8 mouse cellular contexts compared by ENCODE assay signal in genomic region chr11:32453353-32453915, GRCm38 (mm10). TPM values are rescaled to one million over a fixed set of nuclear protein-coding genes. Genes with fewer than 3 reads are reported as not detected.
DNase-seq lines count a peak whose midpoint lies in the region; ATAC-seq lines count a peak whose summit lies in the region.

No protein-coding gene starts in this region.

- peak overlapping the region; percentile 90 for H3K4me2 ChIP-seq in embryonic facial prominence, embryonic 14.5 days (ENCODE audit: low read depth, low read length)
- H3K4me2 ChIP-seq in midbrain, embryonic 15.5 days, result no peak overlapping the region

- WGBS in embryonic facial prominence, embryonic 14.5 days, result 35% methylated on average over 8 of the region's 8 CpGs
- 32% methylated on average over 8 of the region's 8 CpGs for WGBS in midbrain, embryonic 15.5 days

- no peak for ATAC-seq in embryonic facial prominence, embryonic 14.5 days (ENCODE audit: low read depth)
- ATAC-seq in midbrain, embryonic 15.5 days (replicated peaks), result no peak
- no peak for ATAC-seq in megakaryocyte-erythroid progenitor cell, adult 5-6 weeks (replicated peaks; ENCODE audit: low FRiP score, low TSS enrichment, poor library complexity, severe bottlenecking)

- peak; percentile 37 for DNase-seq in cerebellum, adult 18-20 months
- DNase-seq in cerebellum, adult 9-10 months, result no peak
- DNase-seq in kidney, postnatal 14 days, result peak; percentile 7
- DNase-seq in kidney, postnatal 10 days, result no peak
- DNase-seq in embryonic facial prominence, embryonic 14.5 days (ENCODE audit: low spot score), result peak; percentile 43
- no peak for DNase-seq in retina, postnatal 1 day

- H3K9me3 ChIP-seq in embryonic facial prominence, embryonic 14.5 days (ENCODE audit: control insufficient read depth, low read length), result no peaks in the 10 kb centered on the region
- H3K9me3 ChIP-seq in midbrain, embryonic 15.5 days, result no peaks in the 10 kb centered on the region

- no peaks in the 10 kb centered on the region for H3K27me3 ChIP-seq in embryonic facial prominence, embryonic 14.5 days (replicated peaks; ENCODE audit: control insufficient read depth, insufficient read depth, low read length)
- H3K27me3 ChIP-seq in midbrain, embryonic 15.5 days (replicated peaks), result no peaks in the 10 kb centered on the region

- H3K27ac ChIP-seq in embryonic facial prominence, embryonic 14.5 days (replicated peaks; ENCODE audit: low read depth, low read length), result peak overlapping the region; percentile 97
- H3K27ac ChIP-seq in midbrain, embryonic 15.5 days, result 0 out of 2 replicates have a peak overlapping the region, but pooled peaks have one; percentile 14

- H3K36me3 ChIP-seq in embryonic facial prominence, embryonic 14.5 days (ENCODE audit: control insufficient read depth, insufficient read depth, low read length), result no peaks in the 10 kb centered on the region
- H3K36me3 ChIP-seq in midbrain, embryonic 15.5 days (replicated peaks), result no peaks in the 10 kb centered on the region

- 0 out of 2 replicates have a peak overlapping the region, but pooled peaks have one; percentile 7 for H3K9ac ChIP-seq in embryonic facial prominence, embryonic 14.5 days (ENCODE audit: low read depth, low read length)
- no peak overlapping the region for H3K9ac ChIP-seq in midbrain, embryonic 15.5 days

- H3K4me3 ChIP-seq in embryonic facial prominence, embryonic 14.5 days (ENCODE audit: low read depth, low read length), result no peak overlapping the region
- no peak overlapping the region for H3K4me3 ChIP-seq in midbrain, embryonic 15.5 days

- peaks cover 19% of the 10 kb centered on the region for H3K4me1 ChIP-seq in embryonic facial prominence, embryonic 14.5 days (ENCODE audit: control insufficient read depth, insufficient read depth, low read length)
- H3K4me1 ChIP-seq in midbrain, embryonic 15.5 days, result peaks cover 22% of the 10 kb centered on the region

RNA-seq across cellular contexts. Expression of gene Ubtd2, which starts 1.7 kb away (rescaled TPM):
- 86.4 and 95.9 TPM in 2 replicates for polyA plus RNA-seq in embryonic facial prominence, embryonic 14.5 days (2014; fragmentation: Nextera tagmentation; extraction: Ambion mirVana)
- polyA plus RNA-seq in midbrain, embryonic 15.5 days (2015; fragmentation: Nextera tagmentation; extraction: Ambion mirVana), result 48.7 and 49.4 TPM in 2 replicates
- 8.2 and 8.8 TPM in 2 replicates for total RNA-seq in megakaryocyte-erythroid progenitor cell, adult 5-6 weeks (2014; fragmentation: Nextera tagmentation)
- 6.4 TPM in 1 of 2 replicates, not detected in the other for total RNA-seq in megakaryocyte-erythroid progenitor cell, adult 5-6 weeks (2017)

Comparison
In these comparisons a context has a peak if more than half of its experiments do, and no peak if none do; other contexts are left out.
1. DNase-seq: peak in cerebellum, adult 18-20 months (2 of 2), kidney, postnatal 14 days (single experiment) and embryonic facial prominence, embryonic 14.5 days (single experiment); none in cerebellum, adult 9-10 months (single experiment), kidney, postnatal 10 days (single experiment) and retina, postnatal 1 day (single experiment).